Mouse (Mus musculus) layer of hippocampus, postnatal 25 days (tissue): ENCODE data around the gene Il27. TPM values are rescaled to one million over a fixed set of nuclear protein-coding genes. Genes with fewer than 3 reads are reported as not detected.
A peak's percentile ranks its signal among the peaks of the same experiment; 100 is the strongest.

Experiments used
- DNase-seq, 2 experiments: peaks; one replicate each; pipeline ENCODE4 v3.0.0; 2022; ENCODE audit warnings: mixed read lengths in 2 of 2, low spot score in 1 of 2; ENCODE audit errors: extremely low spot score in 1 of 2
- total RNA-seq, 2 experiments: library from RNA; stranded (reverse); gene quantifications; 2 replicates each; pipeline ENCODE4 v1.2.3; 2021

Gene Il27
- total RNA-seq, 2 experiments from 2014 or later = not detected

DNA sequence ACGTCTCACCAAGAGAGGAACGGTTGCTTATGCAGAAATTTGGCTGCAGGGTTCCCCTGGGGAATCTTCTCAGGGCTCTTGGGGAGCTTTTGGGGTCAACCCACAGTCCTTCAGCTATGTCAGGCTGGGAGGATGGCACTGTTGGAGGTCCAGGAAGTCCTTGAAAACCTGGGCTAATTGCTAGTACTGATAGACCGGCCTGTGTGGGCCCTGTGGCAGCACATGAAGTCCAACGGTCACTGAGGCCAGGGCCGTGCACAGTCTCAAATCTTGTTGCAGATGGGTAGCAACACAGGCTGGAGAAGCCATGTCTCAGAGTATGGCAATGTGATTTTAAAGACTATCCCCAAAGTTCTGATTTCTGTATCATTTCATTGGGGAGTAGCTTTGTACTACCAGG is 13.1 kb upstream of the Il27 start:
- no peak for DNase-seq

GRCm38 (mm10) chr7:126607064-126607463 is 12.3 kb upstream of the Il27 start:
- DNase-seq = no peak

DNA sequence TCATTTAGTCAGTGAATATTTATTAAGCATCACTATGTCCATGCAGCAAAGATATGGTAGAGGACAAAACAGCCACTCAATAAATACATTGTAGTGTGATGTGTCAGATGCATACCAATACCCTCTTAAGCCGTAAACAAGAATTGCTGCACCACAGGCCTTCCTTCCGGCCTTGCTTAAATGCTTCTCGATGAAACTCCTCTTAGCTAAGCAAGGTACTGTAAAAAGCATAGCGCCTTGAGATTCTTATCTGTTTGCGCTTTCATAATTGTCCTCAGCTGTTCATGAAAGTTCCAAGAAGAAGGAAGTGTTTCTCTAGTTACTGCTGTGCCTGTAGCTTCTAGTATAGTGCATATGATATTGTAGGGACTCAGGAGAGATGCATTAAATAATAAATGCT is 11.9 kb upstream of the Il27 start:
- no peak for DNase-seq

DNA sequence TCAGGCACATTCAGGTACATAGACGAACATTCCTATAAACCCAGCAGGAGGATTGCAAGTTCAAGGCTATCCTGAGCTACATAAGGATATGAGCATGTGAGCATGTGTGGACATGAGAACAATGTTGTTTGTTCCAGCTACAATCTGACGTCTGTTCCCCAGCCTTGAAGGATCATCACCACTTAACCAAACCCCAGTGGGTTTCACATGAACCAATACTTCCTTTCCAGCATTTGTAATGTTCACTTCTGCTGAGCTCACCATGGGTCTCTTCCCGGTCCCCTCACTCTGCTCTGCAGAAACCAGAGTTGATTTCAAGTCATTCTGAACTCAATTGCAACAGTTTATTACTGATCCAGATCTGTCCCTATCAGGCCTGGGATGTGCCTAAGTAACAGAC is 7.9 kb upstream of the Il27 start:
- DNase-seq = no peak

DNA sequence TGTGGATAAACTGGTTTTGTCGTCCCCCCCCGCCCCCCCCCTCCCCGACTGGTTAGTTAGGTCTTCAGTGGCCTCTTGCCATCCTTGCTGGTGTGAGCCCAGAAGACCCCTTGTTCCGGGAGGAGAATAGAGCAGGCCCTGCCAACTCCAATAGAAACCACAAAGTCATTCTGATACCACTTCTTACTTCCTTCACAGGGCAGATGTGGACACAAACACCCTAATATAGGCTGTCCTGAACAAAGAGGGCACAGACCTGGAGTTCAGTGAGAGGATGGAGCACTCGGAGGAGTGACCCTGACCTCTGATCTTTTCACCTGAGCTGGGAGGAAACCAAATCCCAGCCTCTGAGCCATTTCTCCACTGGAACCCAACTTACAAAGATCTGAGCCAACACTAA is 7.2 kb upstream of the Il27 start:
- DNase-seq = no peak

DNA sequence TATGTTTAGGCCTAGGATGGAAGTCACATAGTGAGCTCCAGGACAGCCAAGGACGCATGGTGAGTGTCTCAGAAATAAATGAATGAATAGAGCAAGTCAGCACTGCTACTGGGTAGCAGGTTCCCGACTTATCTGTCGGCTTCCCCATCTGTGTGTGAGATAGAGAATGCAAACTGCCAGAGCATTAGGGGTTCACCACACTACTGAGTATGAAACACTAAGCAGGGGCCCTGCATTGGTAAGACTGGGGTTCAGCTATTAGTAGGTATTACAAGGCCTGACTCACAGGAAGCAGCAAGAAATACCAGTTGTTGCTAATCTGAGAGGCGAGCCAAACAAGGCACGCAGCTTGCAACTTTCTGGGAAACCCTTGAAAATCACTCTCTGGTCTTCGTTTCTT is 4.2 kb upstream of the Il27 start:
- DNase-seq = no peak

- DNase-seq = no peak
Observed at GRCm38 (mm10) chr7:126596414-126596813, 1.7 kb upstream of the Il27 start.

- no peak for DNase-seq
Observed at GRCm38 (mm10) chr7:126595890-126596289, 1.1 kb upstream of the Il27 start.

DNA sequence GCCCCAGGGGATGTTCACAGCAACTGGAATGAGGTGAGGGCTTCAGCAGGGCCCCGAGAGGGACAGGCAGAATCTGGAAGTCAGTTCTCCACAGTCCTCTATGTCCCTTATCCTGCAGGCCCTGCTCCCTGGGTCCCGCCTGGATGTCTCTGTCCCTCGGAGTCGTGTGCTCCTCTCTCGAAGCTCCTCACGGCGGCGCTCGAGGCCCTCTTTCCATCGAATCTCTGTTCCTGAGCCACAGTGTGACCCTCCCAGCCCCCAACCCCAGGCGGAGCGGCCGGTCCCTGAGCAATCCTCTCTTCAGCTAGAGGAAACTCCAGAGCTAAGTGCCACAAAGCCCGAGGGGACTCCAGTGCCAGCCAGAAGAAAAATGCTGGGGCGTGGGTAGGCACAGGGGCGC is 7.0 kb downstream of the Il27 start:
- DNase-seq = peak; percentile 31 to 68

DNA sequence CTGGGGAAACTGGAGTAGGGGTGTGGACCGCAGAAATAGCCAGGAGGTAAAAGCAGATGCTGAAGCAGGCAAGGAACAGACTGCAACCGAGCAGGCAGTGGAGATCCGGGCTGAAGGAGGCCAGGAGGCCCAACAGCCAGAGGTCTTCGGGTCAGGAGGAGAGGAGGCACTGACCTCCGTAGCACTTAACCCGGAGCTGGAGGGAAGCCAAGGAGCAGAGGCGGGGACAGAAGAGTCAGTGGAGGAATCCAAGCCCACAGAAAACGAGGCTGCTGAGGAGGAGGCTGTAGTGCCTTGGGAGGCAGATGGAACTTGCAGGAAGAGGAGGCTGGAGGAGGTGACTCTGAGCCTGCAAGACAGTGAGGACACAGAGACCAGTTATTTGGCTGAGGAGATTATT is 7.9 kb downstream of the Il27 start:
- DNase-seq = no peak

GRCm38 (mm10) chr7:126585717-126586116 is 9.0 kb downstream of the Il27 start, which contains the start of gene Cln3:
TSS of gene Cln3 (minus strand) at chr7:126585817.
- DNase-seq = no peak

GRCm38 (mm10) chr7:126584506-126584977 is 10.2 kb downstream of the Il27 start, which contains the start of gene Apobr:
TSS of gene Apobr (plus strand) at chr7:126584942.
- DNase-seq = no peak

DNA sequence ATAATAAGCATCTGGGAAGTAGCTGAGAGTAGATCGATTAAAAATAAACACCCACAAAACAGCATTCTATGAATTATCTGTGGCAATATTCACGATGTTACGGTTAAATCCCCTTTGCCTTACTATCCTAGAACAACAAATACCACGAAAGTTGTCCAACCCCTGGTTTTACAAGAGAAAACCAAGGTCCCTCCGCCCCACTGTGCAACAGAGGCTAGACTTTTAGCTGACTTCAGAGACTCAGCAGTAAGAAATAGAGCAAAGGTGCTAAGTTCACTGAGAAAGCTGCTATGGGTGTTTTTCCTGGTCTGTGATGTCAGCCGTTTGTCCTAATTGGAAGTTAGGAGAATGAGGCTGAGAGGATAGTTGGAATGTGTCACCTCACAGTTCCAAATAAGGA is 11.0 kb downstream of the Il27 start:
- DNase-seq = no peak

GRCm38 (mm10) chr7:126583251-126583709 is 11.5 kb downstream of the Il27 start:
- DNase-seq = peak; percentile 72 to 73

DNA sequence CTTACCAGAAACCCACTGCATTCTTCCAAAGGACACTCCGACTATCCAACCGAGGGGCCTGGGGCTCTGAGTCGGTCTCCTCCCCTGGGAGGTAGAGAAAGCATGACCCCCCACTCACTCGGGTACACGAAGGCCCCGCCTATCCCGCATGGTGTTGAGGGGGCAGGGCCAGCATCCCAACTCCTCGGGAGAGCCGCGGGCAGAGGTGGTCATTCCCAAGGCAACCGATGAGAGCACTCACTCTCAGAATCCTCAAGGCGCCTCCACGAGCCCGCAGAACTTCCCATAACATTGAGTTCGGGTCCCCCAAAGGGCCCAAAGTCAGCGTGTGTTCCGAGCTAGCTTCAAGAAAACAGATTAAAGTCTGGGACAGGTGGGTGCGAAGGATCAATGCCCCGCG is 12.0 kb downstream of the Il27 start:
- DNase-seq = peak in 1 of 2 experiments; percentile 22

DNA sequence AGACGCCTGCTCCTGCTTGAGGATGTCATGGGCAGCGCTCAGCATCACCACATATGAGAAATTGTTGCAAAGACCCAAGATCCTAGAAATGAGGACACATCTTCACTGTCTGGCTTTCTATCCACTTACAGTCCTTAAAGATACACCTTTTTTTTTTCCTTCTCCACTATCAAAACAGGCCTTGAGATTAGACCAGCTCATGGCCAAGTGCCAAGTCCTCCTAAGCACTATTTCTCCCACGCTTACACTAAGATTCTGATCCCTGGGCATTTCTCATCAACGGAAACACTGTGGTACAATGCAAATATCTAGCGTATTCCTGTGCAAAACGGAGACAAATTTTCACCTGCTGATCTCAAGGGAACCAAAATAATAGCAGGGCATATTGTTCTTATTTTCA is 13.1 kb downstream of the Il27 start:
- no peak for DNase-seq

DNA sequence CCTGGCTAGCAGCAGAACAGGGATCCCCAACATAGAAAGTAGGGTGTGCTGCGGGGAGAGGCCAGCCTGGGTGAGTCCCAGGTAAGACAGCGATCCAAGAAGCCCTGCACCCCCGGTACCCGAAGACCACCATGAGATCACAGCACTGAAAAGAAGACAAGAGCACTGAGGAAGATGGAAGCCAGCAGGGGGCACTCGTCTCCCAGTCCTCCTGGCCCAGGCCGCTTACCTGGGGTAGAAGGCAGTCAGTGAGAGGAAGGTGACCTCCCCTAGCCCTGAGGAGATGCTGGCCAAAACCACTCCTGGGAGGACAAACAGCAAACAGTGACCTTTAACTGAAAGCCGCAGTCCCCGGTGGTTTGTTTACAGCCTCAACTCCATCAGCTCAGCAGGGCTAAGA is 15.6 kb downstream of the Il27 start:
- DNase-seq = peak; percentile 25 to 65

DNA sequence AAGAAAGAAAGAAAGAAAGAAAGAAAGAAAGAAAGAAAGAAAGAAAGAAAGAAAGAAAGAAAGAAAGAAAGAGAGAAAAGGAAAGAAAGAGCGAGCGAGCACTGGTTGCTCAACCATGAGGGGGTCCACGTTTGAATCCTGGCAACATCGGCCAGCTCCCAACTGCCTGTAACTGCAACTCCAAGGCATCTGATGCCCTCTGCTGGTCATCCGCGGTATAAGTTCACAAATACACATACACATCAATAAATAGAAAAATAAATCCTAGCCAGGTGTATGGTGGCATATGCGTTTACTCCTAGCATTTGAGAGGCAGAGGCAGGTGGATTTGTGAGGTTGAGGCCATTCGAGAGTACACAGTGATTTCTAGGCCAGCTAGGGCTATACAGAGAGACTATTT is 17.8 kb downstream of the Il27 start:
- peak in 1 of 2 experiments; percentile 54 for DNase-seq

DNA sequence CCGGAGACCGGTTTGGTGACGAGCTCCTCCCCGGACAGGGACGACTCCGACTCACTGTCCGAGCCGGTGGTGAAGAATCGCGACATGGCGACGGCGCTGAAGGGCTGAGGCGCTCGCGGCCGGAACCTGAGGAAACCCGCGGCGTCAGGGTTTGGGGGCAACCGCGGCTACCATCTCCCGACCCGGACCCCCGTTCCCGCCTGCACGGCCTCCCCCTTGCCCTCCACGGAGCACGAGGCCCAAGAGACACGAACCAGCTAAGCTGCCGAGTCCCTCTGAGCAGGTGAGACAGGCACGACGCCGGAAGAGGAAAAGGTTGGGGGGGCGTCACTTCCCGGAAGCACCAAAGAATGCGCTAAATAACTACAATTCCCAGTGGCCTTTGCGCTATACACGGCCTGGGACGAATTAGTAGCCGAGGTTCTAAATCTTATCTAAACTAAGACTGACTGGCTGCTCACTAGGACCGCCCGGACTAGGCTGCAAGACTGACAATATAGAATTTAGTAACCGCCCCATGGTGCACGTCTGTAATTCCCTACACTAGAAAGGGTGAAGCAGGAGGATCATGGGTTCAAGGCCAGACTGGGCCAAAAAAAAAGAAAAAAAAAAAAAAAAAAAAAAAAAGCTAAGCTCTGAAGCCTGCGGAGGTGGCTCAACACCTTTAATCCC is 28.5 kb downstream of the Il27 start, which contains the start of gene Eif3c:
Eif3c (minus strand) TSS at position 318 of the 672 bp plus-strand sequence.
- peak; percentile 66 to 73 for DNase-seq

DNA sequence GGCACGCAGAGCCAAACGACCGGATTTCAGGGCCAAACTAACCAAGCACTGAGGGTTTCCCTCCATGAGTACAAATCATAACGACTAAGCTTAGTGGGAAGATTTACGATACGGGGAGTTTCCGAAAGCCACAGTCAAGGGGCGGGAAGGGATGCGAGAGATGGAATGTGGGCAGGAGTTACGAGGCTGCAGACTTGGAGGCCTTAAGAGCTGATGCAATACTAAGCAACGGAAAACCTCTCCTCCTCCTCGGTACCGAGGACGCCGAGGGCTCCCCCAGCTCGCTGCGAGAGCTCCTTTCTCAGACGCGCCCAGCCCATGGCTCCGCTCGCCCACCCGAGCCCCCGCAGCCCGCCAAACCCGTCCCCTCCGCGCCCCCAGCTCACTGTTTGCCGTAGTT is 29.0 kb downstream of the Il27 start:
- DNase-seq = no peak

- no peak for DNase-seq
Observed at GRCm38 (mm10) chr7:126556635-126557034, 38.1 kb downstream of the Il27 start.

- DNase-seq = no peak
Observed at GRCm38 (mm10) chr7:126554796-126555195, 39.9 kb downstream of the Il27 start.
